Mouse (Mus musculus): ENCODE measurements around the gene Olfr1382.

- TF ChIP-seq CTCF (IDR thresholded peaks at IDR 0.05; ENCODE audit: borderline replicate concordance, insufficient read depth, low read length) (no peak), POLR2A (IDR thresholded peaks at IDR 0.05; ENCODE audit: low read depth, low read length) (no peak)
Observed at GRCm38 (mm10) chr11:49518086-49518485, 10.0 kb upstream of the Olfr1382 start.

All from embryonic fibroblast, embryonic 13.5 days (primary cell).